Mouse (Mus musculus) lung, adult 2 months (tissue): ENCODE results near the gene Sema3g.

Experiments used
- CTCF ChIP-seq: fragments of 200-500 bp; IDR thresholded peaks from 2 replicates; pipeline ENCODE4 v1.5.1; 2011; ENCODE audit warnings: mild to moderate bottlenecking, low read length, control low read depth; ENCODE audit not compliant: insufficient read depth
- POLR2A ChIP-seq: fragments of 200-500 bp; IDR thresholded peaks from 2 replicates; pipeline ENCODE4 v1.6.1; 2011; ENCODE audit warnings: low read depth, mild to moderate bottlenecking, control low read depth, low read length, borderline replicate concordance; ENCODE audit errors: extremely low read depth

GRCm38 (mm10) chr14:31248396-31248795, 30.7 kb downstream of the Sema3g start:
- no peak for TF ChIP-seq CTCF
- TF ChIP-seq POLR2A = no peak
